Mouse (Mus musculus): ENCODE results near the gene Hist2h2ac.
"Not testable (repeated sequence)": the region's sequence is repeated elsewhere in the genome, so short reads cannot be mapped to it uniquely, and the experiment has no call there.

Hist2h2ac gene

GRCm38 (mm10) chr3:96226695-96227648 is 6.3 kb upstream of the Hist2h2ac start:
- no peak for DNase-seq

DNA sequence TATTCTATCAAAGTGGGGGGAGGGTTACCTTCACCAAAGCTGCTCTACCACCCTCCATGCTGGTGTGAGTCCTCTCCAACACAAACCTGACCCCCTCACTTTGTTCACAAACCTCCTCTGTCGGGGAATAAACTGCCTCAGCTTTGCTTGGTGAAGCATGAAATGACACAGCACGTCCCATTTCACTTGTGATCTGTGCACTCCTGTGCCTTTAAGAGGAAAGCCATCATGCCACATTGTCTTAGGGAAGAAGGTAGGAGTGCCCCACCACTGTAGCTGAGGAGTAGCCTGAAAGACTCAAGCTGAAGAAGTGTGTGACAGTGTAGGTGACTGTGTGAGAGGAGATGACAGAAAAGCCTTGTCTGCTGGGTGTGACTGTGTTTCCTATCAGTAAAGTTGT is 4.7 kb upstream of the Hist2h2ac start:
- no peak for DNase-seq

DNA sequence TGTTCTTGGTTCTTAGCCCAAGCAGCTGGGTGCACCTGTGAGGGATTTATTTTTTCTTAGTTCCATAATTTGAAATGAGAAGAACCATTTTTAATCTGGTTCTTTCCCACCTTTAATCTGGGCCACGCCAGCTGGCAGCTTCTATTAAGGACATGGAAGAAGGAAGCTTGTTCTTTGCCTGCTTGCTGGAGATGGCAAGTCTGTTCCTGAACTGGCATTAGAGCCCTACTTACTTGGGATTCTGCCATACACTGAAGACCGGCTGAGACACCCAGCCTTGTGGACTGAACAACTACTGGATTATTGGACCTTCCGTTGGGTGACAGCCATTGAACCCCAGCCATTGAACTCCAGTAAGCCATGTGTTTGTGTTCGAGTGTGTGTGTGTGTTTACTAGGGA is 2.1 kb upstream of the Hist2h2ac start:
- no peak for DNase-seq

GRCm38 (mm10) chr3:96221640-96222038 is 959 bp upstream of the Hist2h2ac start:
- peak; percentile 21 for DNase-seq

DNA sequence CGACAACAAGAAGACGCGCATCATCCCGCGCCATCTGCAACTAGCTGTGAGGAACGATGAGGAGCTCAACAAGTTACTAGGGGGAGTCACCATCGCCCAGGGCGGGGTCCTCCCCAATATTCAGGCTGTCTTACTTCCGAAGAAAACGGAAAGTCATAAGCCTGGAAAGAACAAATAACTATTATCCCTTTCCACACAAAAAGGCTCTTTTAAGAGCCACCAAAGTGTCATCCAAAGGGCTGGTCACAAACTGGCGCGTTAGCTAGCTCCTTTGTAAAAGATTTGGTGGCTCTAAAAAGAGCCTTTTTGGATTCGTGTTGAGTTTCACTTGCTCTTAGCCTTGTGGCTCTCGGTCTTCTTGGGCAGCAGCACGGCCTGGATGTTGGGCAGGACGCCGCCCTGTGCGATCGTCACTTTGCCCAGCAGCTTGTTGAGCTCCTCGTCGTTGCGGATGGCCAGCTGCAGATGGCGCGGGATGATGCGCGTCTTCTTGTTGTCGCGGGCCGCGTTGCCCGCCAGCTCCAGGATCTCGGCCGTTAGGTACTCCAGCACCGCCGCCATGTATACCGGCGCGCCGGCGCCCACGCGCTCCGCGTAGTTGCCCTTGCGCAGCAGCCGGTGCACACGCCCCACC is 432 bp downstream of the Hist2h2ac start:
- DNase-seq: not testable (repeated sequence)

- DNase-seq: peak; percentile 86
Observed at GRCm38 (mm10) chr3:96219661-96220130, 984 bp downstream of the Hist2h2ac start, which contains the start of the genes Bola1 and Hist2h2ab. Gene Bola1, minus strand, starts transcription at chr3:96219709. Gene Hist2h2ab, plus strand, starts transcription at chr3:96219865.

GRCm38 (mm10) chr3:96219191-96219641 is 1.5 kb downstream of the Hist2h2ac start:
- peak; percentile 58 for DNase-seq

DNA sequence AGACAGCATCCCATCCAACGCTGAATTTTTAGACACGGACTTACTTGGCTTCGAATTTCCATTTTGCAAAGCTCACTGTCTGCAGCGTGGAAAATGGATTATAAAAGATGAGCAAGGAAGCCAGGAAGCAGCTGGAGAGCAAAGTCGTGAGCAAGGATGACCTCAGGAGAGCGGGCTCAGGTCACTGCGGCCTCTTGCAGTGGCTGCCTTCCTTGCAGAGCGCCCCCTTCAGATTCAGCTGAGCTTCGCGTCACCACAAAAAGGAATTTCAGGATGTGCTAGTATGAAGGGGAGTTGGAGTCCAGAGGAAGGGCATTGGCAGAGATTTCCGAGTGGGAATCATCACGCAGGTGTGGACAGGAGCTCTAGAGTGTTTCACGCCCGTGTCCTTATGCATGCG is 11.4 kb downstream of the Hist2h2ac start:
- DNase-seq: peak; percentile 23

- DNase-seq: no peak
Observed at GRCm38 (mm10) chr3:96207819-96208218, 12.9 kb downstream of the Hist2h2ac start.

DNA sequence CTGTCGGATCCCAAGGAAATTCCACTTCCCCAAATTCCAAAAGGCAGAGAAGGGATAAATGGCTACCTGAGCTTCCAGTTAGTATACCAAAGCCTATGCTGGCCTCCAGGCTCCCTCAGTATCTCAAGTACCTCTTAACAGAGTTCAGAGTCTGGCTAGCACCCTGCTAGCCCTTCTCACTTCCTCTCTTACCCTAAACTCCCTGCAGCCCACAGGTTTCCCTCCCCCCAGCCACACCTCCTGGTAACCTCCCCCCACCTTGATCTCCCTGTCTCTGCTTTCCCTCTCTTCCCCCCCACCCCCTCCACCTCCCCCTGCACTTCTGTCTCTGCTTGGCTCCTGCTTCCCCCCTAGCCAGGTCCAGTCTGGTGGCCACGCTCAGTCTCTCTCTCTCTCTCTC is 20.9 kb downstream of the Hist2h2ac start:
- DNase-seq: no peak

DNA sequence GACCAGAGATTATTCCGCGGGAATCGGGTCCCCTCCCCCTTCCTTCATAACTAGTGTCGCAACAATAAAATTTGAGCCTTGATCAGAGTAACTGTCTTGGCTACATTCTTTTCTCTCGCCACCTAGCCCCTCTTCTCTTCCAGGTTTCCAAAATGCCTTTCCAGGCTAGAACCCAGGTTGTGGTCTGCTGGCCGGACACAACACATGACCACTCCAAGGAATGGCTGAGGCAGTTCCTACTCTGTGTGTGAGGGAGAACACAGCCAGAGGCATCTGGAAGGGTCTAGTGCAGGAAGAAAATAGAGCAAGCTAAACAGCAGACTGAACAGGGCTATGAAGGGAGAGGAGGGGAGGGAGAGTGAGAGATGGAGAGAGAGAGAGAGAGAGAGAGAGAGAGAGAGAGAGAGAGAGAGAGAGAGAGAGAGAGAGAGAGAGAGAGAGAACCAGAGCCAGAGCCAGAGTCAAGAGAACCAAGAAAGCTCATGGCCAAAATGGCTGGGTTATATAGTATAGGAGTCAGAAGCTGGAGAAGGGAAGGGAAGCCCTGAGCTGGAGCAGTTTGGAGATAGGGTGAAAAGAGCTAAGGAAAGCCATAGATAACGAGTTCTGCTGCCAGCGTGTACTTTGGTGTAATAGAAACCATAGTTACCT is 22.0 kb downstream of the Hist2h2ac start:
- not testable (repeated sequence) for DNase-seq

- DNase-seq: peak; percentile 22
Observed at GRCm38 (mm10) chr3:96198181-96198580, 22.5 kb downstream of the Hist2h2ac start.

DNA sequence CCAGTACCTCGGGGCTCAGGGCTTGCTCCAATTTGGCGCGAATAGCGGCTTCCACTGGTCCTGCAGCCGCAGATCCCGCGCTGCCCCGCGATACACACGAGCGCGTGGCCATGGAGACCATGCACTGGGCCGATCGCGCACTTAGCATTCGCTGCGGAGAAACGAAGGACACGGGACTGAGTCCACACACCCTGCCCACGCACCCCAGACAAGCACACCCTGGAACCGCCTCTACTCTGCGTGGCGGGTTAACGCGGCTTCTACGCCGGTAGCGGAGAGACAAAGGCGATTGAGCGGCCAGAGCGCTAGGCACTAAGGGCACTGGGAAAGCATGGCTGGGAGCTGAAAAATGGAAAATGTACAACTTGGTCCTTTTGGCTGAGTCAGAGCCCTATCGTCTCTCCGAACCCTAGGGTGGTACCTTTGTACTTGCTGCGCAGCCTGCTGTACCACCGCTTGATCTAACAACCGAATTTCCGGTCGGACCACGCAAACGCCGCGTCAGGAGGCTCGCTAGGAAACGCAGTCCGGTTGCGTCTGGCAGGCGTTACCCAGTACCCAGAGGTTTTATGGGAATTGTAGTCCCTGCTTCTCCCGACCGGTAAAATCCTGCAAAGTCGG is 23.4 kb downstream of the Hist2h2ac start:
- peak; percentile 88 for DNase-seq

DNA sequence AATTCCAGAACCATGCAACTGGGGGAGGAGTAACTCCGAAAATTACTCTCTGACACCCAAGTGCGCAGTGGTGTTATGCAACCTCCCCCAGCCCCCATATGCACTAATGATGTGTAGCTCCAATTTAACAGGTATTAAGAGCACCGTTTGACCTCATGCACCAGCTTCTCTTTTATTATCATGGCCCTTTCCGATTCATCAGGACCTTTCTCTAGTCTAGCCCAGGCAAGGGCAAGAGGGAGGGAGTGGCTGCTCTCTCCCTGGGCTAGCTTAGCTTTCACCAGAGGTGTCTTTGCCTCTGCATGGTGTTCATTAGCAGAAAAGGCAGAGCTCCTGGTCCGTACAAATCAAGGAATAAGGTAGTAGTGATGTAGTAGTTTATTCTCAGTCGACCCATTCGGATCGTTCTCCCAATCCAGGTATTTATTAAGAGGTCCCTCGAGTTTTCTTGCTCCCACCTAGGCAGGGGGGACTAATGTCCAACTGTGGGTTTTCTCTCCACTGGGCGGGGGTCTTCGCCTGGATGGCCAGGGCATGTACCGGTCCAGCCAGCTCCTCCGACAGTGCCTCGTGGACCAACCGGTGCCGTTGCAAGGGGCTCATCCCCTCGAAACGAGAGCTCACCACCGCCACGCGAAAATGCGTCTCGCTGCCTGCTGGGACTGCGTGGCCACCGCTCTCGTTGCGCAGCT is 24.1 kb downstream of the Hist2h2ac start:
- no peak for DNase-seq

GRCm38 (mm10) chr3:96195616-96196313 is 24.9 kb downstream of the Hist2h2ac start:
- no peak for DNase-seq

- DNase-seq: no peak
Observed at GRCm38 (mm10) chr3:96194966-96195365, 25.7 kb downstream of the Hist2h2ac start.

DNA sequence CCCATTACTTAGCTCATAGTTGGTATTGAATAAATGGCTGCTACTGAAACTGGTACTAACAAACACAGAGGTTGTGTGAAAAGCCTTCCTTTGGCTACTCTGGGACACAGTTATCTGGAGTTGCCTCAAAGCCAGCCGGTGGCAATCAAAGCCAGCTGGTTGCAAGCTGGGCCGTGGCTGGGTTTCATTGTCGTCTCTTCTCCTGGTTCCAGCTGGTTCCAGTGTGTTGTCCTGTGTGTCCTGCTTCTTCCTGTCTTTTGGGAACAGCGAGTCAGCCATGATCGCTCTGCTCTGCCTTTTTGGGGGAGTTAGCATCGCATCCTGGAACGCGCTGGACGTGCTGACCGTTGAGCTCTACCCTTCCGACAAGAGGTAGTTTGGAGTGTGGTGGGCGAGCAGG is 27.7 kb downstream of the Hist2h2ac start:
- no peak for DNase-seq

DNA sequence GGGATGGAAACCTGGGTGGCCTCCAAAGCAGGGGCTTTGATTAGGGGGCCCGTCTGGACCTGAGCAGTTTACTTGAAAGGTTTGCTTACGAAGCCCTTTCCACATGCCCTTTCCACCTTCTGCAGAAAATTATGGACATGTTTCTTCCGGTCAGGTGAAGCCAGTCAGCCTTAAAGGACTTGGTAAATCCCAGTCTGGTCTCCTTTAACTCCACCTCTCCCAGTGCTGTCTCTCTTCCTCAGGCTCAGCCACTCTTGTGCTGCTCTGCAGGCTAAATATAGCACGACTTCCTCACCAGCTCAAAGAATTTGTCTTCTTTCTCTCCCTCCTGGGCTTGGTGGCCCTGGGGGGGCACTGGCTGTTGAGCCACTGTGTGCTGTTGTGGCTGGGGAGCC is 38.3 kb downstream of the Hist2h2ac start:
- DNase-seq: no peak

GRCm38 (mm10) chr3:96181510-96182381 is 38.9 kb downstream of the Hist2h2ac start:
- DNase-seq: no peak

DNA sequence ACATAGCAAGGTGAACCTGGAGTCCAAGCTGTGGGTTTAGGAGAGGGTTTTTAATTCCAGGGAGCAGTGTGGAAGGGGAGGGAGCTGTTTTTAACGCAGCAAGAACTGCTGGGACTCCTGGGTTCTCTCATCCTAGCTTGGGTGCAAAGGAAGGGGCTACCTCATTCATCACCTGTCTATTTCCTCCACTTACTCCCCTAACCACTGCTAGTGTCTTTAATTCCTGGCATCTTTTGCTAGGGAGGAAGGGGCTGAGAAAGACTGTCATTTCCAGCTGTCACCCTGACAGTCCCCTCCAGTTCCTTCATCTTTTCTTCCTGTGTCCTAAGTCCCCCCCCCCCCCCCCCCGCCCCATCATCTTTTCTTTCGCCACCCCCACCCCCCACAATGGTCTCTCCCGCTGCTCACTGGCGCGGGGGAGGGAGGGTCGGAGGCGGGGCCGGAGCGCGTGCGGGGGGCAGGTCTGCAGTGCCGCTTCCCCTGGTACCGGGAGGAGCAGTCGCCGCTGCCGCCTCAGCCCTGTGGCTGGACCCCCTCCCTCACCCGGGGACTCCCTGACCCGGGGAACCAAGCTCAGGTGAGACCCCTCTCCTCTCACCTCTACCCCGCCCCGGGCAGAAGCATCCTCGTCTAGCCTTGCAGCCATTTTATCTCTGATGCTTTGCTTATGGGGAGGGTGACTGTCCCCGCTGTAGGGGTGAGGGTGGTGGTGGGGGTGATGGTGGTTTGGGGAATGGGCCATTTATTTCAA is 39.8 kb downstream of the Hist2h2ac start, which contains the start of gene Sv2a:
Sv2a (plus strand) TSS at position 425 of the 751 bp plus-strand sequence.
- no peak for DNase-seq
